Mouse (Mus musculus) kidney, adult 8-10 months (tissue): Measurements from ENCODE around the gene Eif4enif1.
A peak's percentile ranks its signal among the peaks of the same experiment; 100 is the strongest.
"Not testable (repeated sequence)": the region's sequence is repeated elsewhere in the genome, so short reads cannot be mapped to it uniquely, and the experiment has no call there.

ENCODE experiments used
- DNase-seq, 2 experiments: peaks; one replicate each; pipeline ENCODE4 v3.0.0; 2022

Eif4enif1 gene

DNA sequence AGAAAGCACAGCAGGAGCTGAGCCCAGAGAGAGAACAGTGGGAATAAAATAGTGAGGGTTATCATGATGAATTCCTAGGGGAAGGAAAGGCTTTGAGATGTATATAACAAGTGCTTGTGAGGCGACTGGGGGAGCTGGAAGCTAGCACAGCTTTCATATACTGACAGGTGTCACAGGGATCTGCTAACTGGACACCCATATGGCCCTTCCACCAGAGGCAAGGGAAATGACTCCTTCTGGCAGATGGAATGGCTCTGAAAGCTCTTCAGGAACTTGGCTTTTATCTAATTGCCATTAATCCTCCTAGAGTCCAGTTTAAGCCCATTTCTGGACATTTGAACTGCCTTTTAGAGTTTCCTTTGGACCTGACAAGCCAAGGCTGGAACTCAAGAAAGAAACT, 20.2 kb upstream of the Eif4enif1 start:
- DNase-seq: not testable (repeated sequence)

DNA sequence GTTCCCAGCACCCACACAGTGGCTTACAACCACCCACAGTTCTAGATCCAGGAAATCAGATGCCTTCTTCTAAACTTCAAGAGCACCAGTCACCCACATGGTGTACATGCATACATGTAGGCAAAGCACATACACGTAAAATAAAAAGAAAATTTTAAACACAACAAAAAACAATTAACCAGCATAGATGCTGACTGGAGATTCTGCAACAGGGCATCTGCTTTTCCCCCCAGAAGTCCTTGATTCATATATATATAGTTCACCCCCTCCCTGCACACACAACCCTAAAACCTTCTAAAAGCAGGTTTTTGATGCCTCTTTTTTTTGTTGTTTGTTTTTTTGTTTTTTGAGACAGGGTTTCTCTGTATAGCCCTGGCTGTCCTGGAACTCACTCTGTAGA, 19.5 kb upstream of the Eif4enif1 start:
- DNase-seq: peak in 1 of 2 experiments; percentile 5

DNA sequence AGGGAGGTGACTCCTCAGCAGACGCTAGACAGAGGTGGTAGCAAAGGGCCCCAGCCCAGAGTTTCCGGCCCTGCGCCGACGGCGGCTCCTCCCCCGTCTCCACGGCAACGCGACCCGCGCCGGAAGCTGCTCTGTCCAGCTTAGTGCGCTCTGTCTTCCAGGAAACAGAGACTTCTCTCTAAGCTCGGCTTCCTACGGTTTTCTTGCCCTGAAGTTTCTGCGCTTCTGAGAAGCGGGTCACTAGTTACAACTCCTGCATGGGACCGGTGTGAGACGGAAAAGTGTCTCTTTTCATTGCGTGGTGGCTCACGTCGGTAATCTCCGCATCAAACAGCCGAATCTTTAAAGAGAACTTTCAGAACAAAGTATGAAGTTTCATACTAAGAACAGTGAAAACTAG, 8.8 kb upstream of the Eif4enif1 start, which contains the start of gene Sfi1:
Gene Sfi1 (minus strand): TSS at position 101 of the 400 bp plus-strand sequence.
- no peak for DNase-seq

DNA sequence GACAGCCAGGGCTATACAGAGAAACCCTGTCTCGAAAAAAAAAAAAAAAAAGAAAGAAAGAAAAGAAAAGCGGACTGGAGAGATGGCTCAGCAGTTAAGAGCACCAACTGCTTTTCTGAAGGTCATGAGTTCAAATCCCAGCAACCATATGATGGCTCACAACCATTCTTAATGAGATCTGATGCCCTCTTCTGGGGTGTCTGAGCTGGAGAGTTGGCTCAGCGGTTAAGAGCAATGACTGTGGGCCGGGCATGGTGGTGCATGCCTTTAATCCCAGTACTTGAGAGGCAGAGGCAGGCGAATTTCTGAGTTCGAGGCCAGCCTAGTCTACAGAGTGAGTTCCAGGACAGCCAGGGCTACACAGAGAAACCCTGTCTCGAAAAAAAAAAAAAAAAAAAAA, 1.6 kb upstream of the Eif4enif1 start:
- not testable (repeated sequence) for DNase-seq

DNA sequence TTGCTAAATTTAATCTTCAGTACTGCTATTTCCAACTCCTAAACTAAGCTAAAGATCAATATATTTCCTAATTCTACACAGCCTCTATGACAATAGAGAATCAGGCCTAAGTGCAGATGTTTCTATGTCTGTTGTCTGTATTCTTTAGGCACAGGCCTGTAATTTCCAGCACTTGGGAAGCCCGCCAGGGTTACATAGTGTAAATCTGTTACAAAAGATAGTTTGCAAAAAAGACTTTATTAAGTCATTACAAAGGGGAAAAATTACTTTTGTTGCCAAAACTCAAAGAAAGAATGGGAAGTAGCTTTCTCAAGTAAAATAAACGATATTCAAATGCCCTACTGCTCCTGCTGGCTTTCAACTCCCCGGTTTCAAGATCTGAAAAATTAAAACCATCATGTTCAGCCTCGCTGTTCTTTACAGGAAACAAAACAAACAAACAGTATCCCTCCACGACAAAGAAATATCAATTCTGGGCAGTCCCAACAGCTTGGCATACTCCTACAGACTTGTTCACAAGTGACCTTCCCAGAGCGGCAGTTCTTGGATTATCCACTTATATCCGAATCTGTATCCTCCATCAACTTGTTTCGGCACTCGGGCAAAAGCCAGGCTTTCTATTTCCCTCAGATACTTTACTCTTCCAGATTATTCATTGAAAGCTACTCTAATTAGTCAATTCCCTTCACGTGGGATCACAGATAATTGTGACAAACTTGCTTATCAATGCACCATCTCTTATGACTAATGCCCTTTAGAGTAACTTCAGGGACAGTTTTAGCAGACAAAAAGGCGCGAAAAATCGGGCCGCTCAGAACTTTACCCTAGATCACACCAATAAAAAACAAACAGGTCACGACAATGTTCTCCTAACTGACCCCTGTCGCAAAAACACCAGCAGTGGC, 614 bp upstream of the Eif4enif1 start:
- no peak for DNase-seq

DNA sequence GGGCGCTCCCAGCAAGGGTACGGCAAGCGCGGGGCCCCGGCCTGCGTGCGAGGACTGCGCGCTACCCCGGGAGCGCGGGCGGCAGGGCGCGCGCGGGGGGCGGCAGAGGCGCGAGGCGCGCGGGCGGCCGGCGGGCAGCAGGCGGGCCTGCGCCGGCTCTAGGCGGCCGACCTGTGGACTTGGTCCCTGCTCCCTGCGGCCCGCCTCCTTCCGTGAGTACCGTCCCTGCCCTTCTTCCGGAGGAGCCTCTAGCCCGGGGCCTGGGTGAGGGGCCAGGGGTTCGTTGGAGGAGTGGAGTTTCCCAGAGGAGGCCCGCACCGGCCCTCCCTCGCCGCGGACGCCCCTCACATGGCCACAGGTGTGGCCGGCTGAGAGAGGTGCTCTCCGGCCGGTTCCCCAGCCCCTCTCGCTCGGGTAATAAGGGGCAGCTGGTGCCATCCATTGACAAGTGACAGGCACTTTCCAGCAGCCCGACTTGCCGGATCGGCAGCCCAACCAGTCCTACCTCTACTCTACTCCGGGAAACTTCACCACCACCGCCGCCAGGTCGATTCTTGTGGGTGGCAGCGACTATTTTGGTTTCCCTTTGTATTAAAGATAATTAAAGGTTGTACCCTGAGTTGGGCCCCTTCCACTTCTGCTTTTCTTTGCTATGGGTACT, 719 bp downstream of the Eif4enif1 start:
- DNase-seq: peak; percentile 67 to 69

- DNase-seq: no peak
Observed at GRCm38 (mm10) chr11:3203771-3204170, 1.6 kb downstream of the Eif4enif1 start.

- DNase-seq: no peak
Observed at GRCm38 (mm10) chr11:3205207-3205606, 3.0 kb downstream of the Eif4enif1 start.

DNA sequence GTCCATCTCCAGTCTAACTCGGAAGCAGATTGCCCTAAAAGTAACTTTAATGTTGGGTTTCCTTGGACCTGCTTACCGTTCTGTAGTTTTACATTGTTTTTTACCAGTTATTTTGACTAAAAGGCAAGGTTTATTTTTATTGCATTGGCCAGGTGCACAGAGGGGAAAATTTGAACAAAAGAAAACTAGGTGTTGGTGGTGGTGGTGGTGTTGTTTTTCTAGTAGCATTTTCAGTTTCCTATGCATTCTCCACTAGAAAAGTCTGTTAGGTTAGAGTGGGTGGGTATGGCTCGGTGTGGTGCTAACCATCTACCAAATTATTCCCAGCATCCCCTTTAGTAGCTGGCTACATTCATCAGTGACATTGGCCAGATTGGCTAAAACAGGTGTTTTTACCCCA, 4.6 kb downstream of the Eif4enif1 start:
- DNase-seq: no peak

DNA sequence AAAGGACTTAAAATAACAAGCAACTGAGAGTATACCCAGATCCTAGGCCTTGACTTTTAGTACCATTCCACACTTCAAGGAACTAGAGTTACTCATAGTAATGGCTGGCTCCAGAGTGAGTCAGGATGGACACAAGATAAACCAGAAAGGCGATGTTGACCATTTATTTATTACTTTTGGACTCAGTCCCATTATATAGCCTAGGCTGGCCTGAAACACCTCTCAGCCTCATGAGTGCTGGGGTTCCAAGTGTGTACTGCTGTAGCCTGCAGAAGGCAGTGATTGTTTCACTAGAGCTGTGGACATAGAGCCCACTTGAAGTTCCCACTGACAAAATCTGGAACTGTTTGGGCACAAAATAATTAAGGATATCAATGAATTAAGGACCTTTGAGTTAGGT, 10.3 kb downstream of the Eif4enif1 start:
- no peak for DNase-seq

- DNase-seq: no peak
Observed at GRCm38 (mm10) chr11:3223105-3223504, 20.9 kb downstream of the Eif4enif1 start.

DNA sequence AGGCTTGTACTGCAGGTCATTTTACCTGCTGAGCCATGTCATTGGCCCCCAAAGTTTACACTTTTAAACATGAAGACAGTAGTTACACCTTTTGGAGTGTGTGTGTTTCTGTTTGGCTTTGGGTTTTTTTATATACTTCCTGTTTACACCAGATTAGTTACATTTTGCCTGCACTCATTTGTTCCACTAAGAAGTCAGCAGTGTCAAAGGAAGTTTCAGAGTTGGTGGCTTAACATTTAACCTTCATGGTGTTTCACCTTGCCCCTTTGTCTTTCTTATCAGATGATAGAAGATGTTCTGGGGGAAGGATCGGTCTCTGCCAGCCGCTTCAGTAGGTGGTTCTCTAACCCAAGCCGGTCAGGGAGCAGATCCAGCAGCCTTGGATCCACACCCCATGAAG, 24.9 kb downstream of the Eif4enif1 start:
- DNase-seq: no peak

GRCm38 (mm10) chr11:3232248-3232647, 30.1 kb downstream of the Eif4enif1 start:
- no peak for DNase-seq

- DNase-seq: no peak
Observed at GRCm38 (mm10) chr11:3233704-3234103, 31.5 kb downstream of the Eif4enif1 start.

GRCm38 (mm10) chr11:3235277-3235676, 33.1 kb downstream of the Eif4enif1 start:
- DNase-seq: no peak

GRCm38 (mm10) chr11:3242395-3242794, 40.2 kb downstream of the Eif4enif1 start:
- no peak for DNase-seq

GRCm38 (mm10) chr11:3243771-3244170, 41.6 kb downstream of the Eif4enif1 start:
- no peak for DNase-seq

DNA sequence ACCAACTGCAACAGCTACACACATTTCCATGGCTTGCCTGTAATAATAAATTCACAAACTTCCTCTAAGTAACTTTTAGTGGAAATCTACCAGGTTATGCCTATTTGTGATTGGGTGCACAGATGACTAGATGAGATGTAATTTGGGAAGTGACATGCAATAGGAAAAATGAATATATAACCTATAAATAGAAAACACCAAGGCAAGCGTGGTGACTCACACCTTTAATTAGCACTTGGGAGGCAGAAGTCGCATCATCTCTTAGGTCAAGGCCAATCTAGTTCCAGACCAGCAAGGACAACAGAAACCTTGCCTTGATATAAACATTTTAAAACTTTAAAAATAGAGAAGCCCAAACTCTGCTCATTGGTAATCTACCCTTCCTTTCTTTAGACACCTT, 45.2 kb downstream of the Eif4enif1 start:
- DNase-seq: no peak

DNA sequence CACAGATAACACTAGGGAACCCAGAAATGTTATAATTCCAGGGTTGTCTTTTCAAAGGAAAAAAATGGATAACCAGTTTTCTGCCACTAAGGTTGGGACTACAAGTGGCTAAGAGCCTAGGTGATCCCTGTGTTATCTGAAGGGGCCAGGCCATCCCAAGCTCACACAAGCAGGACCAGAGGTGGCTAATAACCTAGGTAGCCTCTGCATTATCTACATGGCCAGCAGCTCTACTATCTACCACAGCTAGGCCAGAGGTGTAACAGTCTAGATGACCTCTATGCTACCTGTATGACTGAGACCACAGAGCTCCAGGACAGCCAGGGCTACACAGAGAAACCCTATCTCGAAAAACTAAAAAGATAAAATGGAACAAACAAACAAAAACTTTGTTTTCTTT, 57.3 kb downstream of the Eif4enif1 start:
- DNase-seq: no peak

DNA sequence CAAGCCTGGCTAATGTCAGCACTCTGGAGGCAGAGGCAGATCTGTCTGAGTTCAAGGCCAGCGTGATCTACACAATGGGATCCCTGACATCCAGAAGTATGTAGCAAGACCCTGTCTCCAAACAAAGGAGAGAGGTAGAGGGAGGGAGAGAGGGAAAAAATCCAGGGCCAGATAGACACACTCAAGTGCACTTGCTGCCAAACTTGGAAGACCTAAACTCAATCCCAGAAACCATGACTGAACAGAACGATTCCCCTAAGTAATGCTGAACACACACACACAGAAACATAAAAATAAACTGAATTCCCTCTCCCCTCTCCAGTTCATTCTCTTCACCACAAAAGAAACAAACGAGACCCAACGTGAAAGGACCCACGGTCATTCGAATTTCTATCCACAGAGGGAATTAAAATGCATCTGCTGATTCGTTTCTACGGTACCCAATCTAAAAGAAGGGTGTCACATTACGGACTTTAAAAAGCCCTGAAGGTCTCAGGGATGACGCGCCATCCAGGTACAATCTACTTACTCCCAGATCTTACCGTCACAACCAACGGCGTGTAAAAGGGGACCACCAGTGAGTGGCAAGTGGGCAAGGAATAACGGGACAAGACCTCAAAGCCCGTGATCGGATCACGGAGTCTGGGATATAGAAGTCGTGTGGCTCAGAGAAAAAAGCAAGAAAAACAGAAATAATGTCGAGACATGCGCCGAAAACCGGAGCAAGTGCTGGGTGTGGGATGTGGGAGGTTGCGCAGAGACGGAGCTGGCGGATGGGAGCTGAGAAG, 63.3 kb downstream of the Eif4enif1 start:
- DNase-seq: peak; percentile 20 to 23

- DNase-seq: peak; percentile 92 to 93
Observed at GRCm38 (mm10) chr11:3266079-3266685, 64.0 kb downstream of the Eif4enif1 start, which contains the start of gene Drg1. Gene Drg1 (minus strand): TSS chr11:3266415.

- DNase-seq: peak in 1 of 2 experiments; percentile 7
Observed at GRCm38 (mm10) chr11:3267133-3267532, 64.9 kb downstream of the Eif4enif1 start.

GRCm38 (mm10) chr11:3269241-3269640, 67.0 kb downstream of the Eif4enif1 start:
- DNase-seq: no peak
